Mouse (Mus musculus) ovary, postnatal 10 days (tissue): ENCODE measurements around the gene Ect2l.

ENCODE experiments used
- DNase-seq: peaks from one replicate; pipeline ENCODE4 v3.0.0; 2022; ENCODE audit warnings: low spot score

Gene Ect2l

GRCm38 (mm10) chr10:18210726-18211125 is at the start of gene Ect2l:
Gene Ect2l (minus strand): TSS chr10:18210890.
- DNase-seq, result no peak

DNA sequence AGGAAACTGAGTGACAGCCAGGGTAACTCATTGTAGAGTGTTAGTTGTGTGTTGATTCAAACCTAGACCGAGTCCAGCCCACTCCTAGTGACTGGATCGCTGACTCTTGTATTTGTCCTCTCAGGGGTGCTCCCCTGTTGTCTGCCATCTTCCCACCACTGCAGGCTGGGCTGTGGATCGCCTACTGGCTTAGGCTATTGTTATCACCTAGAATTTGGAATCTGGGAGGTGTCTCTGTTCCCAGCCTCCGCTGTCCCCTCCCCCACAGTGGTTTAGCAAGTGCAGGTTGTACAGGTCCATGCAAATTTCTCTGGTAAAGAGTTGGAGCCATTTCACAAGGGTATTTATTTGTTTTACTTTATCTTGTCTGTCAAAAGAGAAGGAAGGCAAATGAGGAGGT is 40.7 kb upstream of the Ect2l start:
- DNase-seq, result no peak

DNA sequence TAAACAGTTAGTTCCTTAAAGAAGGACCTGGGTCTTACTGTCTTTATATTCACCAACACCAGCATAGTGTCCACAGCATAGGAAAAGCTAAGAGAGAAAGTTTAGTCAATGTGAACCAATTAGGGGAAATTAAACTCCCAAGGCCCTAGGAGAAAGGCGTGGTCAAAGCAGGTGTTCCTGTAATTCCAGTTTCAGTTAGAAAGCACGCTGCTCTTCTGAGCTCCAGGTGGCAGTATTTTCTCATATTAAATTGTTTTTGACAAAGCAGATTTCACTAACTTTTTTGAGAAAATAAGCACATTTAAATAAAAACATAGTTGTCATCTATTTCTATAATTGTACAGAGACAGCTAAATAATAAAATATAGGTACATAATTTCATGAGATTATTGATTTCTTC is 32.9 kb upstream of the Ect2l start:
- no peak for DNase-seq

DNA sequence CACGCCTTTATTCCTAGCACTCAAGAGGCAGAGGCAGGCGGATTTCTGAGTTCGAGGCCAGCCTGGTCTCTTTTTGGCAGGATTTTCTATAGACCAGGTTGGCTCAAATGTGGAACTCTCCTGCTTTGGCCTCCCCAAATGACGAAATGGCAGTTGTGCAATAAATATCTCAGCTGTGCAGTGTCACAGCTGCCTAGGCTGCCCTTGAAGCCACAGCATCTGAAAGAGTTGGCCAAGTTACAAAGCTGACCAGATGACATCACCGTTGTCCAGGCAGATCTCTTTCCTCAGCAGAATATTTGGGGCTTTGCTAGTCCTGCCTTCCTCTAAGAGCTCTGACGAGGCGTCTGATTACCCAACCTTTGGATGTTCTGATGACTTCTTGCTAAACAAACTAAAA is 26.5 kb upstream of the Ect2l start:
- no peak for DNase-seq

- no peak for DNase-seq
These were observed 25.7 kb upstream of the Ect2l start for GRCm38 (mm10) chr10:18236328-18236927.

DNA sequence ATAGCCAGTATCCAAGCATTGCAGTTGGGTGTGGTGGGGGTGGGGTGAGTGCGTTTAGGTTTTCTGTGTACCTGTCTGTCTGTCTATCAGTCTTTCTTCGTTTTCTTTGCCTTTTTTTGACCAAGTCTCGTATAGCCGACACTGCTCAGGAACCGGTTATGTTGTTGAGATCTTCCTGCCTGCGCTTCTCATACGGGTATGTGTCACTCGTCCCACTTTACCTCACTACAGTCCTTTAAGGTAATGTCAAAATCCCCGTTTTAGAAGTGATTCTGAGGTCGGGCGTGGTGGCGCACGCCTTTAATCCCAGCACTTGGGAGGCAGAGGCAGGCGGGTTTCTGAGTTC is 24.7 kb upstream of the Ect2l start:
- no peak for DNase-seq

DNA sequence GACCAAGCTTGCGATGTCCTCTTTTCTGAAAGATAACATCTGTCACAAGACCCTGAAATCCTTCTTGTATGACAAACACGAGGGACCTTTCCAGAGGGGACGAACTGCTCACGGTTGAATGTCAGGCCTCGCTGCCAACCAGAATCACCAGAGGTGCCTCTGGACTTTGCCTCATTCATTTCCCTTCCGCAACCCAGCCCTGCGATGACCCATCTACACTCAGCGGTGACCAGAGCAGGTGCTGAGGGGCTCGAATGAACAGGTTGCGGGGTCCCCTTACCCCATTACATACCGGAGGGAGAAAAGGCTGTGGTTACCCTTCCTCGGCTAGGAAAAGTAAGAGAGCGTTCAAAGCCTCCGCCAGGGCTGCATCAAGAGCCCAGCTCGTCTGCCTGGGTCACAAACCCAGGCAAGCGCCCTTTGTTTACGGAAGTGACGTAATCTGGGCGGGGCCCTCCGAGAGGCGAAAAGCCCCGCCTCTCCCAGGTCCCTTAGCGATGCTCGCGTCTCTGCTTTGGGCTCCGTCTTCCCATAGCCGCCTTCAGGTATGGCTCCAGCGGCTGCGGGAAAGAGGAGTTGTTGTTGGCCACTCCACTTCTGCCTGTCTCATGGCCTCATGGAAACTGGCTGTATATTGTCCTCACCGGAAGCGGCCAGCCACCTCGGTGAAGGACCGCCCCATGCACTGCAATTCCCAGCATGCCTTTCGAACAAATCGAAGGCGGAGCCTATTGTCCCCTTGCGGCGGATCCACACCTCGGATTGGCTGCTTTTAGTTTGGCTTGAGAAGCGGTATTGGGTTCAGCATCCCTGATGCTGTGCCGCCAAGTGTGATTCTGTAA is 24.1 kb upstream of the Ect2l start, which contains the start of gene Ccdc28a:
Ccdc28a (minus strand) TSS at position 439 of the 842 bp plus-strand sequence.
- peak; percentile 90 for DNase-seq

DNA sequence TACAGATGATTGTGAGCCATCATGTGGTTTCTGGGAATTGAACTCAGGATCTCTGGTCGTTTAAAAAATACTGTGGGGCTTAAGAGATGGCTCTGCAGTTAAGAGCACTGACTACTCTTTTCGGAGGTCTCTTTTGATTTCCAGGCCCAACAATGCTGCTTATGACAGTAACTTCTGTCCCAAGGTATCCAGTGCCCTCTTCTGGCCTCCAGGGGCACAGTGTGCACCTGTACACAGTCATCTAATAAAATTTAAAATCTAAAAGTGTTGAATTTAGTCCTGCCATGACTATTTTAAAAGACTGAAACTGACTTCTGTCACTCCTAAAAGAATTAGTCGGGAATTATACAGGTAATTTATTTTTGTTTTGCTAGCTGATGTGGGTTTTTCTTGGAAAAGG is 23.2 kb upstream of the Ect2l start:
- no peak for DNase-seq

GRCm38 (mm10) chr10:18224386-18224785 is 13.7 kb upstream of the Ect2l start:
- no peak for DNase-seq

GRCm38 (mm10) chr10:18219351-18219750 is 8.7 kb upstream of the Ect2l start:
- no peak for DNase-seq

DNA sequence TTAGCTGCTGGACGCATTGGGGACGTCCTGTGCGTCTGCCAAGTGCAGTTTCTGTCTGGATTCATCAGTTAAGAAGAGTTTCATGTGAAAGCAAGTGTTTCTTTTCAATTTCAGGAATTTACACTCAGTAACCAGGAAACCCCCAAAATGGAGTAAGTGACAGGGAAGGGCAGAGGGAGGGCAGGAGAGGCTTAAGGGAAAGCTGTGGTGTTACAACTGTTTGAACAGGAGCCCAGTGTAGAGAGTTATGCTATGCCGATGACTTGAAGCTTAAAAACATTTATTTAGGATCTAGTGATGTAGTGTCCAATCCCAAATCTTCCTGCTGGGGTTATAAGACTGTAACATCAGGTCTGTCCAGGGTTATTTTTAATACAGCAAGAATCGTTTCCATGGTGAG is 3.4 kb upstream of the Ect2l start:
- DNase-seq, result no peak

DNA sequence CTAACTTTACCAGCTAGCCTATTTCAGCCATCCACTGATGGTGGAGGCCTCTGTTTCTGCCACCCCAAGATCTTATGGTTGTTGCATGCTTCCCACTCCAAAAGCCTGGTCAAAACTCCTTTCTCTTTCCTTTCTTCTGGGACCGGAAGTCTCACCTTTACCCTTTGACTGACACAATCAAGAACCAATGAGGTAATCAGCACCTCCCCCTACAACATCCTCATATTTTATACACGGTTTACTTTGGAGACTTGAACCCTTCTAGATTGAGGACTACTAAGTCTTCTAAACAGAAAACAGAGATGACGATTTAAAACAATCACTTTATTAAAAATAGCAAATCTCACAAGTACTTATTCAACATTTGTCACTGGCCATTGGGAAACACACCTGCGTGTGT is 2.7 kb upstream of the Ect2l start:
- DNase-seq, result no peak

DNA sequence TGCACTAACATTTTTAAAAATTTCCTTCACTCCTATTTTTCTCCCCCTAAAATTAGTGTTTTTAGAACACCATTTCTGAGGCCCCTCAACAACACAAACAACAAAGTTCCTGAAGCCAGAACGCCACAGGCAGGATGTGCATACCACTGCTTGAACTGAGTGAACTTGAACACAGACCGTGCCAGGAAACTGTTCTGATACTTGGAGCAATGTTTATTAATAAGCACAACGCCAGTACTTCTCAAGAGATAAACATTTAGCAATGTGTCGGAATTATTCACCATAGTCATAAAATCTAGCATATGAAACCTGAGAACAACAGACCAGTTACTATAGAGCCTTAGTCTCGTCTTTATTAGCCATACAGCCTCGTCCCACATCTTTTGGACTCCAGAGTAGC is 571 bp downstream of the Ect2l start:
- DNase-seq, result no peak

GRCm38 (mm10) chr10:18204067-18204466 is 6.6 kb downstream of the Ect2l start:
- no peak for DNase-seq

GRCm38 (mm10) chr10:18202401-18202800 is 8.3 kb downstream of the Ect2l start:
- DNase-seq, result no peak

DNA sequence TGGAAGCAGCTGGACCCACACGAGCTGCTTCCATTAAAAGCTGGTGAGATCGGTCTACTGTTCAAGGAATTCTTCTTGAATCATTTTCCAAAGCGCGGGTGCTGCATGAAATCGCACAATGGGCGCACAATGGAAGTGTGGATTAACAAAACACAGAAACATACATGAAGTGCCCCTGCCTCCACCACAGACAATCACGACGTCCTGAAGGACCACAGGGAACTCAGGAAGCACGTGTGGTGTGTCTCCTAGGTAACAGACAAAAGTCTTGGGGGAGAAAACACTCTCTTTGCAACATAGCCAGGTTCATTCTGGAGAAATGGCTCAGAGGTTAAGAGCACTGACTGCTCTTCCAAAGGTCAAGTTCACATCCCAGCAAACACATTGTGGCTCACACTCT is 10.0 kb downstream of the Ect2l start:
- DNase-seq, result no peak

- DNase-seq, result no peak
These were observed 10.8 kb downstream of the Ect2l start for GRCm38 (mm10) chr10:18199919-18200318.

DNA sequence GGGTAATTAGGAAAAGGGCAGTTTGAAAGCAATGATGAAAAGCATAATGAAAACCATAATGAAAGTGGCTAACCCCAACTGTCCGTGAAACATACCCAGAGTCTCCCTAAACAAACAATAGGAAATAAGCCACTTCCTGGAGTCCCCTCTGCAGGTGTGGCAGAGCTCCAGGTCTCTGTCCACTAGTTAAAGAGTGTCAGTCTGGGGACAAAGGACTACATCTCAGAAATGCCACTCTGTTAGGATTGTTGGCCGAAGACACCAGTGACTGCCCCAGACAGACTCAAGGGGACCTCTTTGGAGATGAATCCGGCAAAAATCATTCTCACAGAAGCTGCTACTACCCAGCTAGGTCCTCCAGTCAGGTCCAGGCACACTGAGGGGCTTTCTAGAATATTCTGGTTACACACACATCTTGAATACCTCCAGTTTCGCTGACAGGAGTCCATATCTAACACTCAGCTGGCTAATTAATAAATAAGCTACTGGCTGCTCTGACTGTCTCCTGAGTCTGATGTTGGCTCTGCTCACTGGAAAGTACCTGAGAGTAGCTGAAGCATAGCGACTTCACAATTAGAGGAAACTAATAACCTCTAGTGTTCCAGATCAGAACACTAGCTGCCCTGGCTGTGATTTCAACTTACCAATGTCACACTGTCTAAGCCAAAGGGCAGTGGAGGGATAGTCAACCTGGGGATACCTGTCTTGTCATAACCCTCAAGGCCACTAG is 12.2 kb downstream of the Ect2l start:
- DNase-seq, result no peak

DNA sequence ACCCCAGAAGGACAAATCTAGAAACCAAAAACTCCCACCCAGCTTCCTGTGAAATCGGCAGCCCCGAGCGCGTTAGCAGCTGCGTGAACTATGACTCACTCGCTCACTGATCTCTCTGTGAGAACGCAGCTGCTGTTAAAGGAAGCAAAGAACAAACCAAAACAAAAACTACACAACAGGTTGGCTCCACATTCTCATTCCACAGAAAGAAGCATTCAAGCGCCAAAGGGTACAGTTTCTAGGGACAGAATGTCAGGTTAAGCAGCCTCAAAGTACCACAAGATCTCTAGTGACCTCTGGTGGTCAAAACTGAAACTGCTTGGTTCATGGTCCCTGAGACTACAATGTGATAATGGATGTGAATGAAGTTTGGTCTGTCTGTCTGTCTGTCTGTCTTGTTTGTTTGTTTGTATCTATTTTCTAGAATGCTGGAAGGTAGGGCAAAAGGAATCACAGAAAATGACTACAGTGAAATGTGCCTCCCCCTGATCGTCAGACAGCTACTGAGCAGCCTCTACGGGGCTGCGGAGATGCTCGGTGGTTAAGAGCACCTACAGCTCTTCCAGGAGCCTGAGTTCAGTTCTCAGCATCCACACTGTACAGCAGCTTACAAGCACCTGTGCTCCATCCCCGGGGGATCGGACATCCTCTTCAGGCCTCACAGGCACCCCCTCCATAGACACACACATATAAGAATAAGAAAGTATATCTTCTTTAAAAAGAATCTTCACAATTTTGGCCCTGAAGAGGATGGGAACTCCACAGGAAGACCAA is 13.3 kb downstream of the Ect2l start:
- DNase-seq, result peak; percentile 58

DNA sequence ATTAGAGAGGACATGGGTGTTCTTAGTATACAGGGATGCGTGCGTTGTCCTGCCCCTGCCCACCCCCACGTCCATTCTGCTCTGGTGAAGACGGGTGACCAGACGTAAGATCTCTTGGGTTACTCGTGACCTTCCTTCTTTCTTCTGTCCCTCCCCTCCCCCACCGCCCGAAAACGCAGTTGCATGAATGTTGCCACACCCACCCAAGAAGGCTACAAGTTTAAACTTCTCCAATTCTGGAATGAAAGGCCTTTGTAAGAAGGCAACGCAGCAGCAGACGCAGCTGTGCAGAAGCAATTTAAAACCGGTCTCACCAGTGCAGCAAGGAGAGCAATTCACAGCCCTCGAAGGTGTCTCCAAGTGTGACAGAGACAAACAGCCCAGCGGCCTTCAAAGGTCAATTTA is 16.0 kb downstream of the Ect2l start:
- DNase-seq, result no peak

DNA sequence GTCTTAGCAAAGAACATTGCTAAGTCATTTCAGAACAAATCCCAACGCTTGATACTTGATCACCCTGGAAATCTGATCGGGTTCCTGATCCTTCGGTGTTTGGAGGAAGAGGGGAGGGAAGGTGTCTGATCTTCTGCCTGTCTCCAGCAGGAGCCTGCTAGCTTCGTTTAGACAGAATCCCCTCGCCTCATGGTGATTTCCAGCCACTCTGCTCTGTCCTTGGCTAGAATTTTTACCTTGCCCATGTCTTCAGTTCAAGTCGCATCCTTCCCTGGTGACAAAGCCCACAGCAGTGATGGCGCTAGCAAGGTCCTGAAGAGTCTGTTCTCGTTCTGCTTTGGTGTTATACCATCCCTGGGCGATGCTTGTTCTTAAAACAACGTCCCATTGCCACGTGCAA is 16.5 kb downstream of the Ect2l start:
- no peak for DNase-seq

- no peak for DNase-seq
These were observed 17.5 kb downstream of the Ect2l start for GRCm38 (mm10) chr10:18193221-18193620.
